Mouse (Mus musculus): ENCODE measurements around the gene Arl10. TPM values are rescaled to one million over a fixed set of nuclear protein-coding genes. Genes with fewer than 3 reads are reported as not detected.

Arl10 gene
- polyA plus RNA-seq, 1 experiment from 2014 or later = 10.7 TPM

DNA sequence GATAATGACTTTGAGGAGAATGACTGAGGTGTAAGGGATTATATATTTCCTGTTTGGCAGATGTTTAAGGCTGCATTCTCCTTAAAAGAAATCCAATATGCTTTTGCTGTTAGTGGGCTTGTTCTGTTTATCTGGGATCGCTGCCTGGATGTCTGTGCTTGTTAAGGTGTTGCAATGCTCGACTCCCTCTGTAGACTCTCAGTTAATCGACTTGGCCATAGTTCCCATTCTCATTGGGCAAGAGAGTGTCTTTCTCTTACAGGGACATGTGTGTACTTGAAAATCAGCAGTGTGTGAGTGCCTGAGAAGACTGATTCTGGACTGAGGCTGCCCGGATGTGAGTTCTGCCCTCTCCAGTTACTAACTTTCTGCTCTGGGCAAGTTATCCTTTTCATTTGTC lies 54.3 kb downstream of the Arl10 start:
- Histone ChIP-seq H3K4me2 (no peak overlapping the region), H3K4me1 (peaks cover 20% of the 10 kb centered on the region; the same call in 1 of the 2 replicates), H3K4me3 (no peak overlapping the region), H3K27ac (peak overlapping the region; percentile 30; the same call in 1 of the 2 replicates), H3K9me3 (replicated peaks) (no peaks in the 10 kb centered on the region), H3K36me3 (peaks cover 27% of the 10 kb centered on the region), H3K9ac (no peak overlapping the region), H3K27me3 (replicated peaks) (no peaks in the 10 kb centered on the region)
- ATAC-seq = no peak
- 71% methylated on average over 4 of the region's 4 CpGs for WGBS (ENCODE audit: insufficient replicate concordance)

Small RNA genes within 50 kb of the gene (microRNA-seq; reads per million reads assigned to microRNA genes)
- not detected for gene Gm24195

Other genes starting within 250 kb of the Arl10 start
- 0.45 and 0.52 TPM in 2 replicates for gene Cplx2, start 203.7 kb upstream of the Arl10 start, polyA plus RNA-seq (2016; fragmentation: Nextera tagmentation; extraction: Ambion mirVana)
- gene Thoc3, start 106.2 kb upstream of the Arl10 start, polyA plus RNA-seq (2016; fragmentation: Nextera tagmentation; extraction: Ambion mirVana) = 77.6 and 78.0 TPM in 2 replicates
- gene Simc1, start 71.2 kb upstream of the Arl10 start, polyA plus RNA-seq (2016; fragmentation: Nextera tagmentation; extraction: Ambion mirVana) = 4.0 and 4.3 TPM in 2 replicates
- gene 4833439L19Rik, start 9.6 kb upstream of the Arl10 start, polyA plus RNA-seq (2016; fragmentation: Nextera tagmentation; extraction: Ambion mirVana) = 66.8 and 69.3 TPM in 2 replicates
- 82.4 and 85.5 TPM in 2 replicates for gene Nop16, start 15.1 kb downstream of the Arl10 start, polyA plus RNA-seq (2016; fragmentation: Nextera tagmentation; extraction: Ambion mirVana)
- 127 and 135 TPM in 2 replicates for gene Higd2a, start 15.2 kb downstream of the Arl10 start, polyA plus RNA-seq (2016; fragmentation: Nextera tagmentation; extraction: Ambion mirVana)
- 51.2 and 52.6 TPM in 2 replicates for gene Cltb, start 36.3 kb downstream of the Arl10 start, polyA plus RNA-seq (2016; fragmentation: Nextera tagmentation; extraction: Ambion mirVana)
- 35.3 and 39.9 TPM in 2 replicates for gene Faf2, start 46.8 kb downstream of the Arl10 start, polyA plus RNA-seq (2016; fragmentation: Nextera tagmentation; extraction: Ambion mirVana)
- 36.8 and 38.4 TPM in 2 replicates for gene Rnf44, start 118.9 kb downstream of the Arl10 start, polyA plus RNA-seq (2016; fragmentation: Nextera tagmentation; extraction: Ambion mirVana)
- gene Cdhr2, start 126.4 kb downstream of the Arl10 start, polyA plus RNA-seq (2016; fragmentation: Nextera tagmentation; extraction: Ambion mirVana) = 7.7 and 9.9 TPM in 2 replicates
- 0.23 and 0.35 TPM in 2 replicates for gene Gprin1, start 174.9 kb downstream of the Arl10 start, polyA plus RNA-seq (2016; fragmentation: Nextera tagmentation; extraction: Ambion mirVana)
- not detected in 2 replicates for gene Sncb, start 191.6 kb downstream of the Arl10 start, polyA plus RNA-seq (2016; fragmentation: Nextera tagmentation; extraction: Ambion mirVana)
- gene Eif4e1b, start 209.0 kb downstream of the Arl10 start, polyA plus RNA-seq (2016; fragmentation: Nextera tagmentation; extraction: Ambion mirVana) = not detected in 2 replicates
- 1.8 and 2.3 TPM in 2 replicates for gene Tspan17, start 214.4 kb downstream of the Arl10 start, polyA plus RNA-seq (2016; fragmentation: Nextera tagmentation; extraction: Ambion mirVana)